Mouse (Mus musculus): ENCODE measurements around the gene Tmem91. TPM values are rescaled to one million over a fixed set of nuclear protein-coding genes. Genes with fewer than 3 reads are reported as not detected.
A peak's percentile ranks its signal among the peaks of the same experiment; 100 is the strongest.
"Not testable (repeated sequence)": the region's sequence is repeated elsewhere in the genome, so short reads cannot be mapped to it uniquely, and the experiment has no call there.

Tmem91 gene
- polyA plus RNA-seq (2016; fragmentation: Nextera tagmentation; extraction: Ambion mirVana): 3.4 and 5.7 TPM in 2 replicates

GRCm38 (mm10) chr7:25674719-25675300, at the start of gene Tmem91:
Gene Tmem91, minus strand, starts transcription at chr7:25675166.
- Histone ChIP-seq H3K27me3 (replicated peaks) (peaks cover 33% of the 10 kb centered on the region), H3K9ac (peak within 1 kb of the TSS; percentile 44; the same call in 1 of the 2 replicates), H3K36me3 (no peaks in the 10 kb centered on the region), H3K9me3 (no peaks in the 10 kb centered on the region), H3K4me2 (replicated peaks) (peak within 1 kb of the TSS; percentile 56), H3K27ac (no peak within 1 kb of the TSS), H3K4me1 (0 out of 2 replicates have a peak, but pooled peaks cover under 1% of the 10 kb centered on the region), H3K4me3 (peak within 1 kb of the TSS; percentile 19)
- ATAC-seq (ENCODE audit: low FRiP score, low read depth): peak; percentile 41
- WGBS: 1% methylated on average over 29 of the region's 29 CpGs

GRCm38 (mm10) chr7:25721776-25722175, 46.8 kb upstream of the Tmem91 start:
- not testable (repeated sequence) for H3K27ac ChIP-seq; H3K9me3 ChIP-seq; H3K9ac ChIP-seq; H3K4me2 ChIP-seq (replicated peaks); ATAC-seq (ENCODE audit: low FRiP score, low read depth); H3K4me3 ChIP-seq; H3K27me3 ChIP-seq (replicated peaks)
- Histone ChIP-seq H3K36me3 (peaks cover 63% of the 10 kb centered on the region), H3K4me1 (peaks cover 15% of the 10 kb centered on the region)

GRCm38 (mm10) chr7:25720760-25721159, 45.8 kb upstream of the Tmem91 start:
- H3K4me3 ChIP-seq: no peak overlapping the region
- H3K27ac ChIP-seq: no peak overlapping the region
- H3K27me3 ChIP-seq (replicated peaks): no peaks in the 10 kb centered on the region
- ATAC-seq (ENCODE audit: low FRiP score, low read depth): no peak
- peaks cover 58% of the 10 kb centered on the region for H3K36me3 ChIP-seq
- H3K4me2 ChIP-seq (replicated peaks): no peak overlapping the region
- H3K9me3 ChIP-seq: no peaks in the 10 kb centered on the region
- no peak overlapping the region for H3K9ac ChIP-seq
- H3K4me1 ChIP-seq: peaks cover 15% of the 10 kb centered on the region
- WGBS: 93% methylated on average over 5 of the region's 5 CpGs

GRCm38 (mm10) chr7:25719761-25720610, 45.0 kb upstream of the Tmem91 start:
- no peaks in the 10 kb centered on the region for H3K27me3 ChIP-seq (replicated peaks)
- ATAC-seq (ENCODE audit: low FRiP score, low read depth): peak; percentile 35; the same call in 1 of the 2 replicates
- peaks cover 58% of the 10 kb centered on the region for H3K36me3 ChIP-seq
- H3K9me3 ChIP-seq: no peaks in the 10 kb centered on the region
- no peak overlapping the region for H3K4me3 ChIP-seq
- H3K4me2 ChIP-seq (replicated peaks): peak overlapping the region; percentile 95
- H3K4me1 ChIP-seq: peaks cover 15% of the 10 kb centered on the region
- no peak overlapping the region for H3K27ac ChIP-seq
- no peak overlapping the region for H3K9ac ChIP-seq
- WGBS: 66% methylated on average over 10 of the region's 10 CpGs

GRCm38 (mm10) chr7:25718788-25719417, 43.9 kb upstream of the Tmem91 start, which contains the start of gene Ccdc97:
Gene Ccdc97, minus strand, starts transcription at chr7:25719088.
- Histone ChIP-seq H3K9ac (peak within 1 kb of the TSS; percentile 66), H3K36me3 (peaks cover 58% of the 10 kb centered on the region), H3K4me1 (peaks cover 15% of the 10 kb centered on the region), H3K4me2 (replicated peaks) (peak within 1 kb of the TSS; percentile 95), H3K27ac (peak within 1 kb of the TSS; percentile 51; the same call in 1 of the 2 replicates), H3K9me3 (no peaks in the 10 kb centered on the region), H3K4me3 (peak within 1 kb of the TSS; percentile 68), H3K27me3 (replicated peaks) (no peaks in the 10 kb centered on the region)
- WGBS: 5% methylated on average over 32 of the region's 32 CpGs
- peak; percentile 83 for ATAC-seq (ENCODE audit: low FRiP score, low read depth)

GRCm38 (mm10) chr7:25717478-25717877, 42.5 kb upstream of the Tmem91 start:
- H3K9ac ChIP-seq: 0 out of 2 replicates have a peak overlapping the region, but pooled peaks have one; percentile 66
- H3K4me3 ChIP-seq: 0 out of 2 replicates have a peak overlapping the region, but pooled peaks have one; percentile 68
- peaks cover 58% of the 10 kb centered on the region for H3K36me3 ChIP-seq

GRCm38 (mm10) chr7:25715731-25716271, 40.8 kb upstream of the Tmem91 start:
- Histone ChIP-seq H3K4me1 (peaks cover 33% of the 10 kb centered on the region), H3K9ac (no peak overlapping the region), H3K27me3 (replicated peaks) (no peaks in the 10 kb centered on the region), H3K27ac (no peak overlapping the region), H3K4me2 (replicated peaks) (no peak overlapping the region), H3K9me3 (no peaks in the 10 kb centered on the region), H3K4me3 (no peak overlapping the region), H3K36me3 (peaks cover 47% of the 10 kb centered on the region)
- WGBS: 96% methylated on average over 22 of the region's 22 CpGs
- ATAC-seq (ENCODE audit: low FRiP score, low read depth): no peak

More at GRCm38 (mm10) chr7:25717478-25717877, 42.5 kb upstream of the Tmem91 start:
- H3K4me2 ChIP-seq (replicated peaks): peak overlapping the region; percentile 95
- no peak for ATAC-seq (ENCODE audit: low FRiP score, low read depth)
- 90% methylated on average over 3 of the region's 3 CpGs for WGBS
- no peaks in the 10 kb centered on the region for H3K27me3 ChIP-seq (replicated peaks)
- H3K4me1 ChIP-seq: peaks cover 16% of the 10 kb centered on the region
- H3K9me3 ChIP-seq: no peaks in the 10 kb centered on the region
- no peak overlapping the region for H3K27ac ChIP-seq

- 96% methylated on average over 8 of the region's 8 CpGs for WGBS
Measured at GRCm38 (mm10) chr7:25714581-25714980, 39.6 kb upstream of the Tmem91 start.

GRCm38 (mm10) chr7:25712801-25713200, 37.8 kb upstream of the Tmem91 start:
- 90% methylated on average over 9 of the region's 9 CpGs for WGBS
- no peak overlapping the region for H3K9ac ChIP-seq
- no peak for ATAC-seq (ENCODE audit: low FRiP score, low read depth)

More at GRCm38 (mm10) chr7:25714581-25714980, 39.6 kb upstream of the Tmem91 start:
- no peak for ATAC-seq (ENCODE audit: low FRiP score, low read depth)
- no peak overlapping the region for H3K4me3 ChIP-seq
- H3K27me3 ChIP-seq (replicated peaks): no peaks in the 10 kb centered on the region
- no peaks in the 10 kb centered on the region for H3K9me3 ChIP-seq
- H3K4me2 ChIP-seq (replicated peaks): no peak overlapping the region
- peaks cover 43% of the 10 kb centered on the region for H3K4me1 ChIP-seq
- H3K27ac ChIP-seq: no peak overlapping the region
- no peak overlapping the region for H3K9ac ChIP-seq
- peaks cover 41% of the 10 kb centered on the region for H3K36me3 ChIP-seq

GRCm38 (mm10) chr7:25711731-25712197, 36.8 kb upstream of the Tmem91 start:
- ATAC-seq (ENCODE audit: low FRiP score, low read depth): peak; percentile 38
- WGBS: 25% methylated on average over 7 of the region's 7 CpGs
- Histone ChIP-seq H3K4me3 (no peak overlapping the region), H3K27ac (peak overlapping the region; percentile 46; the same call in 1 of the 2 replicates), H3K36me3 (peaks cover 41% of the 10 kb centered on the region), H3K4me2 (replicated peaks) (0 out of 2 replicates have a peak overlapping the region, but pooled peaks have one; percentile 18), H3K4me1 (peaks cover 28% of the 10 kb centered on the region), H3K9me3 (no peaks in the 10 kb centered on the region), H3K27me3 (replicated peaks) (no peaks in the 10 kb centered on the region; the same call in 1 of the 2 replicates), H3K9ac (no peak overlapping the region)

More at GRCm38 (mm10) chr7:25712801-25713200, 37.8 kb upstream of the Tmem91 start:
- Histone ChIP-seq H3K27me3 (replicated peaks) (no peaks in the 10 kb centered on the region), H3K4me1 (peaks cover 33% of the 10 kb centered on the region), H3K4me2 (replicated peaks) (no peak overlapping the region), H3K4me3 (no peak overlapping the region), H3K27ac (no peak overlapping the region), H3K36me3 (peaks cover 41% of the 10 kb centered on the region), H3K9me3 (no peaks in the 10 kb centered on the region)

GRCm38 (mm10) chr7:25711165-25711564, 36.2 kb upstream of the Tmem91 start:
- Histone ChIP-seq H3K4me1 (peaks cover 28% of the 10 kb centered on the region), H3K9ac (no peak overlapping the region), H3K27ac (no peak overlapping the region), H3K27me3 (replicated peaks) (no peaks in the 10 kb centered on the region; the same call in 1 of the 2 replicates), H3K4me3 (no peak overlapping the region), H3K36me3 (peaks cover 40% of the 10 kb centered on the region), H3K9me3 (no peaks in the 10 kb centered on the region), H3K4me2 (replicated peaks) (0 out of 2 replicates have a peak overlapping the region, but pooled peaks have one; percentile 0)
- ATAC-seq (ENCODE audit: low FRiP score, low read depth): 0 out of 2 replicates have a peak, but pooled peaks have one; percentile 38
- 70% methylated on average over 5 of the region's 5 CpGs for WGBS

Data from neural tube, embryonic 12.5 days (tissue).